Mouse (Mus musculus) activated CD4-positive, CD25-positive, alpha-beta regulatory T cell (primary cell): ENCODE data around the gene Ric1. TPM values are rescaled to one million over a fixed set of nuclear protein-coding genes. Genes with fewer than 3 reads are reported as not detected.

Source experiments
- polyA plus RNA-seq, 2 experiments: library from polyadenylated mRNA; unstranded; fragments of 100-300 nt; shearing (Covaris generic); gene quantifications; one replicate each; pipeline ENCODE4 v1.2.1; 2017

Gene Ric1
- polyA plus RNA-seq = 1 to 10 TPM; 6.8 to 9.4 TPM

DNA sequence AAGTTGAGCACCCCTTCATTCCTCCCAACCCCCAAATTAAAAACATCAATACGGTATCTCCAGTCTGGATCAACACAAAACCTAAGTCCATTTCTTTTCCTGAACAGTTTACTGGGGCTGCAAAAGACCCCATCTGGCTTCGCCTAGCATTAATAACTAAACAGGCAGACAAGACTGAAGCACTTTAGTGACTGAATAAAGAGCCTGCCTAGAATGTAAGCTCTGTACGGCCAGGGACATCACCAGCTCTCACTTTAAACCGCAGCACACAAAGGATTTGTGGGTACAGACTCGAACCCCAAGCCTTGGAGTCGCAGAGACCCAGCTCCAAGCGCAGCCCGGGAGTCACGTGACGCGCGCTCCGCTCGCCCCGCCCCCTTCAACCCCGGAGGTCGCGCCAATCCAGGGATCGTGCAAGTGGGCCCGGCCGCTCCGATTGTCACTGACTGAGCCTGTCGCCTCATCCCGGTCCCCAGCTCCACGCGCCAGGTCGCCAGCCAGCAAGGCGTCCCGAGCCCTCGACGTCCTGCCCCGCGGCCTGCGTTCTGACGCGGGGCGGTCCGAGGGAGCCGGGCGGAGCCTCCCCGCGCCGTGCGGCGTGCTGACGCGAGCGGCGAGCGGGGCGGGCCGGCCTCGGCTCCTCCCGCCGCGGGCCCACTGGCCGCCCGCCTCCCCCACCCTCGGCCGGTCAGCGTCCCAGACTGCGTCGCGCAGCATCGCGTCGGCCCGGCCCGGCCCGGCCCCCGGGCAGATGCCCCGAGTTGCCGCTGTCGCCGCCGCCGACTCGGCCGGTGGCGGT is at the start of gene Ric1:
Gene Ric1 (plus strand): TSS at position 646 of the 799 bp plus-strand sequence.

DNA sequence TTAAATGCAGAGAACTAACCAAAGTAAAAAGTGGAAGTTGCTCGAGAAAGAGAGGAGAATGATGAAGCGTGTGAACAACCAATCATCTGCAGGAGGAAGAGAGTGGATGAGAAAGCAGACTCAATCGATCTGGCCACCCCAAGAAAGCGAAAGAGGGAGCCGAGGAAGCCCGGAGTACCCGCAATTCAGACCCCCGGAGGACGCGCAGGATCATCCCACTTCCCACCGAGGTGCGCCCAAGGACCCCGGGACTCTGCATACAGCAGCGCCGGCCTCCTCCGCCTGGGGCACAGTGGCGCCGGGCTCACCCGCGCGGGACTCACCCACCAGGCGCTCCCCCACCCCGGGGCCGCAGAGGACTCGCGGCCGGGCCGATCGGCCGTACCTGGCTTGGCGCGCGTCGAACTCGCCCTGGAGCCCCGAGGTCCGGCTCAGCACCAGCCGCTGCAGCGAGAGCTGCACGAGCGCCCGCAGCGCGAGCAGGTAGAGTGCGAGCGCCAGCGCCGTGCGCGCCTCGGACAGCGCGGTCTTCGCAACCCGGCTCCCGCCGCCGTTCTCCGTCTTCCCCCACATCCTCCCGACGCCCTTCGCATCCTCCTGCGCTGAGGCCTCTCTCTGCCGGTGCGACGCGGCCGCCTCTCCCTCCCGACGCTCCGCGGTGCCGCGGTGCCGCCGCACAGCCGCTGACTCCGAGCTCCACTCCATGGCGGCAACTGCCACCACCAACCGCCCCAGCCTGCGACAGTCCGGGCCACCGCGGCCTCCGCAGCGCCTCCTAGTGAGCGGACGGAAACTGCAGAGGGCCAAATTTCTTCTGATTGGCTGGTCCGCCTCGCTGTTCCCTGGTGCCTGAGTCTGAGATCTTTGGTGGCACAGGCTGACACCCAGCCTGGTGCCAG is 125.8 kb downstream of the Ric1 start, which contains the start of gene Ermp1:
Gene Ermp1 (minus strand): TSS at position 765 of the 899 bp plus-strand sequence.

Other genes starting within 250 kb of the Ric1 start
- gene Insl6, start 196.9 kb upstream of the Ric1 start, polyA plus RNA-seq = 10 to 100 TPM; 17.6 to 18.8 TPM
- gene Rln1, start 187.6 kb upstream of the Ric1 start, polyA plus RNA-seq = under 1 TPM in 1 of 2 experiments, not detected in 1; 0.31 TPM
- 100 to 1,000 TPM; 238 to 244 TPM for gene Plgrkt, start 154.9 kb upstream of the Ric1 start, polyA plus RNA-seq
- gene Cd274, start 154.8 kb upstream of the Ric1 start, polyA plus RNA-seq = 10 to 100 TPM; 31.1 to 53.8 TPM
- gene Pdcd1lg2, start 111.4 kb upstream of the Ric1 start, polyA plus RNA-seq = 10 to 100 TPM; 11.2 to 22.7 TPM
- gene Ermp1, start 126.1 kb downstream of the Ric1 start, polyA plus RNA-seq = 10 to 100 TPM; 21.7 to 55.2 TPM
- gene Mlana, start 175.5 kb downstream of the Ric1 start, polyA plus RNA-seq = under 1 TPM in 1 of 2 experiments, not detected in 1; 0.41 TPM